Mouse (Mus musculus): ENCODE data around the gene Ncoa1. TPM values are rescaled to one million over a fixed set of nuclear protein-coding genes. Genes with fewer than 3 reads are reported as not detected.

Ncoa1 gene
- total RNA-seq (2017): 36.9 to 81.2 TPM (median 70.4 TPM) in 3 replicates

- ATAC-seq (replicated peaks; ENCODE audit: insufficient number of reproducible peaks, low FRiP score, low TSS enrichment, poor library complexity, severe bottlenecking): peak; percentile 45
These were observed at the start of gene Ncoa1 for GRCm38 (mm10) chr12:4476832-4477671. Ncoa1 (minus strand) TSS chr12:4477182.

- ATAC-seq (replicated peaks; ENCODE audit: insufficient number of reproducible peaks, low FRiP score, low TSS enrichment, poor library complexity, severe bottlenecking): no peak
These were observed 47.6 kb upstream of the Ncoa1 start for GRCm38 (mm10) chr12:4524546-4524945.

- no peak for ATAC-seq (replicated peaks; ENCODE audit: insufficient number of reproducible peaks, low FRiP score, low TSS enrichment, poor library complexity, severe bottlenecking)
These were observed 46.8 kb upstream of the Ncoa1 start for GRCm38 (mm10) chr12:4523688-4524298.

- ATAC-seq (replicated peaks; ENCODE audit: insufficient number of reproducible peaks, low FRiP score, low TSS enrichment, poor library complexity, severe bottlenecking): no peak
These were observed 46.2 kb upstream of the Ncoa1 start for GRCm38 (mm10) chr12:4523208-4523607.

- no peak for ATAC-seq (replicated peaks; ENCODE audit: insufficient number of reproducible peaks, low FRiP score, low TSS enrichment, poor library complexity, severe bottlenecking)
These were observed 42.0 kb upstream of the Ncoa1 start for GRCm38 (mm10) chr12:4518957-4519356.

- ATAC-seq (replicated peaks; ENCODE audit: insufficient number of reproducible peaks, low FRiP score, low TSS enrichment, poor library complexity, severe bottlenecking): no peak
These were observed 32.6 kb upstream of the Ncoa1 start for GRCm38 (mm10) chr12:4509591-4510061.

- no peak for ATAC-seq (replicated peaks; ENCODE audit: insufficient number of reproducible peaks, low FRiP score, low TSS enrichment, poor library complexity, severe bottlenecking)
These were observed 31.2 kb upstream of the Ncoa1 start for GRCm38 (mm10) chr12:4508182-4508581.

DNA sequence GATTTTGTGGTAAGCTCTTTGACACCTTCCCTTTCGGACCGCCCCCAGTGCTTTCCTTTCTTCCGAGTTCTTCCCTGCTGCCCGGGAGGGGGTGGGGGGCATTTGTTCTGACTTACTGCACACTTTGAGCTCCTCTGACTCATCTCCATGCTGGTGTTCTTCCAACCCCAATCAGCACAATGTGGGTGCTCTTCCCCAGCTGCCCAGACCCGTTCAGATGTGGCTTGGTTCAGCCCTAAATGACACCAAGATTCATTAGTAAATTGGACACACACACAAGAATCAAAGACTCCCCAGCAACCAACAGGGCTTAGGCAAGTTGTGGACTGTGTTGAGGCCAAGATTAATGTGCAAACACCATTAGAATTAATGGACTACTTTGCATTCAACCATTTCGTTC lies 30.5 kb upstream of the Ncoa1 start:
- ATAC-seq (replicated peaks; ENCODE audit: insufficient number of reproducible peaks, low FRiP score, low TSS enrichment, poor library complexity, severe bottlenecking): no peak

GRCm38 (mm10) chr12:4506810-4507430 lies 29.9 kb upstream of the Ncoa1 start:
- ATAC-seq (replicated peaks; ENCODE audit: insufficient number of reproducible peaks, low FRiP score, low TSS enrichment, poor library complexity, severe bottlenecking): no peak

DNA sequence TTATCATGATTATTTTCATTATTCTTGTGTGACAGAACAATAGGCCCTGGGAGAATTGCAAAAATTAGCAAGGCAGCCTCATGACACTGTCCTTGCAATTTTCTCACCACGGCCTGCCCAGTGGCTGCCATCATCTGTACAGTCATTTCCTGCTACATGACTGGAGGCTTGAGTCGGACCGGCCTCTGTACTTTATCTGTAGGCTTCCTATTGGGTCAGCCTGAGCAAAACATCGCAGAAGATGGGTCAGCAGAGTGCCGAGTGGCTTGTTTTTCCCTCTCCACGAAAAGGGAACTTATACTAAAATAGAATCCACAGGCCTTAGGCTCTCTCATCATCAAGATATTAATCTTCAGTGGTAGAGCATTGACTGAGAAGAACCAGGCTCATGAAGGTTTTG lies 28.3 kb upstream of the Ncoa1 start:
- peak; percentile 68; the same call in 1 of the 2 replicates for ATAC-seq (replicated peaks; ENCODE audit: insufficient number of reproducible peaks, low FRiP score, low TSS enrichment, poor library complexity, severe bottlenecking)

DNA sequence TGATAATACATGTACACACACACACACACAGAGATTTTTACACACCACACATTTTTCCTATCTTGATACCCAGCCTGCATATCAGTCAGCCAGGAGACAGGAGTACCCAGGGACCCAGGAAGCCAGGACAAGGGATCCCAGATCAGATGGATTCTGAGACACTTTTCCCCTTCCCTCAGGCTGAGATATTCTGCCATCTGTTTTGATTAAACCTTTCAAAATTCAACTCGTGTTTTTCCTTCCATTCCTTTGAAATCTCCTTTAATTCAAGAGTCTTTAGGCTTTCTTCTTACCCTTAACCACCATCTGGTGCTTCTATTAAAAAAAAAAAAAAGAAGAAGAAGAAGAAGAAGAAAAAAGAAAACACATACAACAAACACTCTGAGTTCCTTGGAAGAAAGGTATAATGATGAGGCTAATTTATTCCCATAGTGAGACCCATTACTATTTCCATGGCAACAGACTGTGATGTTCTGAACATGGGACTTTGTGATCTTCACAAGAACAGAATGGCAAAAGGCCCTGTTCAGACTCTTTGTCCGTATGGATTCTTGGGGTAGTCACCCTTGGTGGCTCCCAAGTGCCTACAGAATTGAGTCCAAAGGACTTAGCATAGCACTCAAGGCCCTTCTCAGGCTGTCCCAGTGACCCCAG lies 26.8 kb upstream of the Ncoa1 start:
- ATAC-seq (replicated peaks; ENCODE audit: insufficient number of reproducible peaks, low FRiP score, low TSS enrichment, poor library complexity, severe bottlenecking): no peak

- ATAC-seq (replicated peaks; ENCODE audit: insufficient number of reproducible peaks, low FRiP score, low TSS enrichment, poor library complexity, severe bottlenecking): no peak
These were observed 24.9 kb upstream of the Ncoa1 start for GRCm38 (mm10) chr12:4501916-4502315.

- ATAC-seq (replicated peaks; ENCODE audit: insufficient number of reproducible peaks, low FRiP score, low TSS enrichment, poor library complexity, severe bottlenecking): no peak
These were observed 23.5 kb upstream of the Ncoa1 start for GRCm38 (mm10) chr12:4500516-4500915.

DNA sequence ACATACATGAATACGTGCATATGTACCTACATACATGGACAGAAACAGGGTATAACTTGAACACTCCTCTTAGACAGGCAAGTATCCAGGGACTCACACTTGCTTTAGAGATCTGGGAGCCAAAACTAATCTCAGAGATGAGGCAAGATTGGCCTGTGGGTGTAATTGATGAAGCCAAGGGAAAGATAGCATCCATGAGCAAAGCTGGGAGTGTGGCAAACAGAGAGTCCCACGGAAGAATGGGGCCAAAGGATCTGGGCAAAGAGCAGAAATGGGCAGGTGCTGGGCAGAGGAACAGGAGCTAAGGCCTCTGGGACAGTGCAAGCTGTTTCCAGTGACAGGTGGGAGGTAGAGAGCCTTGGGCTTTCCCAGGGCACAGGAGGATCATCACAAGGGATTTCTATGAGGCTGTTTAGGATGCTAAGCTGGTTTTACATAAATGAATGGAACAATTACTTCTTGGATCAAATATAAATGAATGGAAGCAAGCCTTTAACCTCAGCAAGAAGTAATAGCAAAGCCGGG lies 22.7 kb upstream of the Ncoa1 start:
- no peak for ATAC-seq (replicated peaks; ENCODE audit: insufficient number of reproducible peaks, low FRiP score, low TSS enrichment, poor library complexity, severe bottlenecking)

DNA sequence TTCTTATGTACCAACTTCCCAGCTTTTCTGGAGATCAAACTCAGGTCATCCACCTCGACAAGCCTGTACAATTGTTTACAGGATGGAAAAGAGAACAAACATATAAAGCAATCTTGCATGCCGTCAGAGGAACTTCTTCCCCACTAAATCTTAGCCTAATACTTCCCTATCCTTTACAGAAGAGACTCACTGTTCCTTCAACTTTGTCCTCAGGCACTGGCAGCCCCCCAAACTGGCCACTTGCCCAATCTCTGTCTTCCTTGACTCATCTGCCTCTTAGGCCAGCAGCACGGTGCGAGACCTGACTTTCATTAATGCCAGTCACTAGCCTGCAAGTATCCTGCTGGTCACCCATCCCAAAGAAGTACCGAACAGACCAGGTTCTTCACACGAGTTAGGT lies 11.4 kb upstream of the Ncoa1 start:
- ATAC-seq (replicated peaks; ENCODE audit: insufficient number of reproducible peaks, low FRiP score, low TSS enrichment, poor library complexity, severe bottlenecking): no peak

GRCm38 (mm10) chr12:4483386-4483785 lies 6.4 kb upstream of the Ncoa1 start:
- no peak for ATAC-seq (replicated peaks; ENCODE audit: insufficient number of reproducible peaks, low FRiP score, low TSS enrichment, poor library complexity, severe bottlenecking)

- no peak for ATAC-seq (replicated peaks; ENCODE audit: insufficient number of reproducible peaks, low FRiP score, low TSS enrichment, poor library complexity, severe bottlenecking)
These were observed 4.7 kb upstream of the Ncoa1 start for GRCm38 (mm10) chr12:4481687-4482086.

DNA sequence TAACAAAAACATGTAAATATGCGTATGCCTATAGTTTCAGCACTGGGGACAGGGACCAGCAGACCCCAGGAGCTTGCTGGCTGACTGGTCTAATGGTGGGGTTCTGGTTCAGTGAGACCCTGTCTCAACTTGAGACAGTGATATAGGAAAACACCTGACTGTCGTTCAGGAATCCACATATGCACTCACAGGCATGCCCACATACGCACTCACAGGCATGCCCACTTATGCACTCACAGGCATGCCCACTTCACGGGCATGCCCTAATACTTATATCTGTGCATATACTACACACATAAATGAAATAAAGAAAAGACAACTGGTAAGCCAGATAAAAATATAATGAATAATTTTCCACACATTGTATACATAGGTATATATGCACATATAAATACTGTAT lies 3.3 kb upstream of the Ncoa1 start:
- ATAC-seq (replicated peaks; ENCODE audit: insufficient number of reproducible peaks, low FRiP score, low TSS enrichment, poor library complexity, severe bottlenecking): no peak
